Mouse (Mus musculus): Measurements from ENCODE around the gene Abce1.
"Not testable (repeated sequence)": the region's sequence is repeated elsewhere in the genome, so short reads cannot be mapped to it uniquely, and the experiment has no call there.

The Abce1 gene

GRCm38 (mm10) chr8:79711064-79711961, at the start of gene Abce1, which contains the start of gene Anapc10:
Gene Abce1, minus strand, starts transcription at chr8:79711740.
Gene Anapc10, plus strand, starts transcription at chr8:79711820.
- DNase-seq: peak; percentile 99

GRCm38 (mm10) chr8:79750305-79750704, 38.8 kb upstream of the Abce1 start:
- peak; percentile 95 for DNase-seq

GRCm38 (mm10) chr8:79748591-79748990, 37.1 kb upstream of the Abce1 start:
- DNase-seq: peak; percentile 37

GRCm38 (mm10) chr8:79748171-79748570, 36.6 kb upstream of the Abce1 start:
- peak; percentile 93 for DNase-seq

- DNase-seq: peak; percentile 75
These were observed 22.8 kb upstream of the Abce1 start for GRCm38 (mm10) chr8:79734304-79734703.

- peak; percentile 9 for DNase-seq
These were observed 16.4 kb upstream of the Abce1 start for GRCm38 (mm10) chr8:79727900-79728299.

GRCm38 (mm10) chr8:79724589-79724988, 13.0 kb upstream of the Abce1 start:
- no peak for DNase-seq

- DNase-seq: no peak
These were observed 11.8 kb upstream of the Abce1 start for GRCm38 (mm10) chr8:79723308-79723707.

GRCm38 (mm10) chr8:79721537-79721936, 10.0 kb upstream of the Abce1 start:
- DNase-seq: no peak

GRCm38 (mm10) chr8:79712676-79713075, 1.1 kb upstream of the Abce1 start:
- DNase-seq: no peak

- DNase-seq: no peak
These were observed 4.9 kb downstream of the Abce1 start for GRCm38 (mm10) chr8:79706687-79707086.

GRCm38 (mm10) chr8:79692531-79692930, 19.0 kb downstream of the Abce1 start:
- no peak for DNase-seq

GRCm38 (mm10) chr8:79685927-79686326, 25.6 kb downstream of the Abce1 start:
- DNase-seq: not testable (repeated sequence)

GRCm38 (mm10) chr8:79680965-79681364, 30.6 kb downstream of the Abce1 start:
- peak; percentile 51 for DNase-seq

- DNase-seq: peak; percentile 47
These were observed 31.0 kb downstream of the Abce1 start for GRCm38 (mm10) chr8:79680555-79680954.

GRCm38 (mm10) chr8:79680083-79680482, 31.5 kb downstream of the Abce1 start:
- DNase-seq: peak; percentile 15

GRCm38 (mm10) chr8:79679005-79679404, 32.5 kb downstream of the Abce1 start:
- peak; percentile 2 for DNase-seq

- no peak for DNase-seq
These were observed 35.1 kb downstream of the Abce1 start for GRCm38 (mm10) chr8:79676461-79676860.

- not testable (repeated sequence) for DNase-seq
These were observed 52.8 kb downstream of the Abce1 start for GRCm38 (mm10) chr8:79658715-79659114.

GRCm38 (mm10) chr8:79653736-79654135, 57.8 kb downstream of the Abce1 start:
- DNase-seq: no peak

GRCm38 (mm10) chr8:79650158-79650814, 61.3 kb downstream of the Abce1 start:
- DNase-seq: peak; percentile 53

GRCm38 (mm10) chr8:79649569-79649968, 62.0 kb downstream of the Abce1 start:
- no peak for DNase-seq

GRCm38 (mm10) chr8:79641119-79641518, 70.4 kb downstream of the Abce1 start:
- DNase-seq: no peak
